Mouse (Mus musculus): ENCODE data around the gene Cdh6.

Gene Cdh6

DNA sequence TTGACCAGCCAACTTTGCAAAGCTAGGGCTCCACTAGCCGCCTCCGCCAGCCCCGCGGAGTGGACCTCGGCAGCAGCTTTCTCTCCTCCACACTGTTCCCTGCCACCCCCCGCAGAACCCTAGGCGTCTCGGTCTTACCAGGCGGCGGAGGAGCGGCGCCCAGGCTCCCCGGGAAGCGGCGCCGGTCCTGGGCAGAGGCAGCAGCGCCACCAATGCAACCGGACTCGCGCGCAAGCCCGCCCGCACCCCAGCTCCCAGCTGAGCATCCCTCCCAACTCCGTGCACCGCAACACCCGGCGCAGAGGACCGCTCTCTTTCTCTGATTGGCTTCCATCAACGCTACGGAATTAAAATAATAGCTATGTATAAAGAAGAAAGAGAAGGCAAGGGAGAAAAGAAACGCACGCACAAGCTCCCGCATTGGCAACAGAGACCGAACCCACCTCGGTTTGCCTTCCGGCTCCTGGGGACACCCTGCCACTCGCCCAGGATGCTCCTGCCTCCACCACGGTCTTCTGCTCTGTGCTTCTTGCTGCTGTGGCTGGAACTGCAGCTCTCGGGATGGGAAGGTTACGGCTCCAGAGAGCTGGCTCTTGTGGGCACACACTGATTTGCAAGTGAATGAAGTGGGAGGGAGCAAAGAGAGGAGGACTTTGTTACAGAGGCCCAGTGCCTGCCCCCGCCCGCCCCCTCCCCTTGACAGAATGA lies at the start of gene Cdh6:
Cdh6 (minus strand) TSS at position 605 of the 708 bp plus-strand sequence.
- peak; percentile 65 for ATAC-seq (ENCODE audit: insufficient number of reproducible peaks, low FRiP score, low TSS enrichment)

DNA sequence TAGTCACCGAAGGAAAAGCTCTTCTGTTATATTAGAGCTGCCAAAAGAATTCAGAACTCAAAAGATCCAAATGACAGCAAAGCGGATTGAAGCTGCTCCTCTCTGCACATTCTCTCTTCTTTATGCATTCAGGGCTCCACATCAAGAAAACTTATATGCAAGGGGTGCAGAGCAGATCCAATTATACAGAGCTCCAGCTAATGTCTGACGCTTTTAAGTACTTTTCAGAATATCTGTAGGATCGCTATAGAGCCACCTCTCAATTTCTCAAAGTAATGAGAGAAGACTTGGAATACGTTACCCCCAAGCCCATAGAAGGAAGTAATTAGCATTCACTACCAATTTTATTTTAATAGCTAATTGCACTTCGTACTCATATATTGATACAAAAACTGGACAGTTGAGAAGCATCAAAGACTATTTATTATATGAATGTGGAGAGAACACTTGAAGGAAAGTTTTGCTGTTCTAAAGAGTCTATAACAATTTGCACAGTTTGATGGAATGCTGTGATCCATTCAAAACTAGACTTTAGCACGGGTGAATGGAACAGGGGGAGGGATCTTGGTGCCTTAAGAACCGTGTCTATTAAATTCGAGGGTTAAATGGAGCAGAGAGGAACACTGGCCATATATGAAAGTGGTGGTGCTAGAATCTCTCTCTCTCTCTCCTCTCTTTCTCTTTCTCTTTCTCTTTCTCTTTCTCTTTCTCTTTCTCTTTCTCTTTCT lies 46.4 kb upstream of the Cdh6 start:
- ATAC-seq (ENCODE audit: insufficient number of reproducible peaks, low FRiP score, low TSS enrichment): no peak

DNA sequence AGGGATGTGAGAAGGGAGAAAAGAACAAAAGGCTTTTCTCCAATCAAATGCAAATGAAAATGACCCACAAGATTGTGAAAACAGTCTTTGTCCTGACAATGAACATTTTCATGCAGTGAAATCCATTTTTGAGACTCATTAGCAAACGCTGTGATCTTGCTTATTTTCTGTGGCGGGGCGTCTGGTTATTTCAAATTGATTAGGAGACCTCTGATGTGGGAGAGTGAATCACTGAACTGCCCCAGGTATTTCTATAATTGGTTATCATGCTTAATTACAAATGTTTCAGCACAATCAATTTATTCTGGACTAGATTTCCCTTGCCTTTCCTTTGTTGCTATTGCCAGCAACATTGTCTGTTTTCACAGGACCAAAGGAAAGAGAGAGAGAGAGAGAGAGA lies 44.3 kb upstream of the Cdh6 start:
- no peak for ATAC-seq (ENCODE audit: insufficient number of reproducible peaks, low FRiP score, low TSS enrichment)

DNA sequence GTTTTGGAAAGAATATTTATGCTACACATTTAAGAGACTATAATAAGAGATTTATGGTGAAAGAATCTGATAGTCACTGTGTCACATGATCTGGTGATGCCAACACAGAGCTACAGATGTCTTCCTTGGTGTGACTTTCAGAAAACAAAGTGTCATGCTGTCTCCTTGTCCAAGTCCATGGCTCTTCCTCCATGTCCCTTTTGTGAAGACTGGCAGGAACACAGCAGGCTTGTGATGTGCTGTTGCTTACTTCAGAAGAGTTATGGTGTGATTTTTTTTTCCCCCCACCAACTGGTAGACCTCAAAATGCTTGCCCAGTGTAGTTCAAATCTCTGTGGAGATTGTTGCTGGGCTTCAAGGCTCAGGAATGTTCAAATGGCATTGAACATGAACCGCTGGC lies 43.7 kb upstream of the Cdh6 start:
- ATAC-seq (ENCODE audit: insufficient number of reproducible peaks, low FRiP score, low TSS enrichment): no peak

DNA sequence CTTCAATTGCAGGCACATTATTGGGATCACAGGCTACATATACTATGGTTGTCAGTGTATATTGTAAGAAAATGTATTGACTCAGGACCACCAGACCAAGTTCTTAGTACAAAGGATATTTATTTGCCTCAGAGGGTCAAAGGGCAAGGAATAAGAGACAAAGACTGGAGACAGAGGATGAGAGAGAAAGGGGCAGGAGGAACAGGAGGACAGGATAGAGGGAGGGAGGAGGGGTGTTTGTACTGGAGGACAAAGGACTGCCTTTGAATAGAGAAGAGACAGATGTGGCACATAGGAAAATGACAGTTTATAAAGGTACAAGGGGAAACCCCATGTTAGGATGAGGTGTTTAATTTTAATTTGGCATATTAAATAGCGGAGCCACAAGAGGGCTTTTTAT lies 39.5 kb upstream of the Cdh6 start:
- no peak for ATAC-seq (ENCODE audit: insufficient number of reproducible peaks, low FRiP score, low TSS enrichment)

DNA sequence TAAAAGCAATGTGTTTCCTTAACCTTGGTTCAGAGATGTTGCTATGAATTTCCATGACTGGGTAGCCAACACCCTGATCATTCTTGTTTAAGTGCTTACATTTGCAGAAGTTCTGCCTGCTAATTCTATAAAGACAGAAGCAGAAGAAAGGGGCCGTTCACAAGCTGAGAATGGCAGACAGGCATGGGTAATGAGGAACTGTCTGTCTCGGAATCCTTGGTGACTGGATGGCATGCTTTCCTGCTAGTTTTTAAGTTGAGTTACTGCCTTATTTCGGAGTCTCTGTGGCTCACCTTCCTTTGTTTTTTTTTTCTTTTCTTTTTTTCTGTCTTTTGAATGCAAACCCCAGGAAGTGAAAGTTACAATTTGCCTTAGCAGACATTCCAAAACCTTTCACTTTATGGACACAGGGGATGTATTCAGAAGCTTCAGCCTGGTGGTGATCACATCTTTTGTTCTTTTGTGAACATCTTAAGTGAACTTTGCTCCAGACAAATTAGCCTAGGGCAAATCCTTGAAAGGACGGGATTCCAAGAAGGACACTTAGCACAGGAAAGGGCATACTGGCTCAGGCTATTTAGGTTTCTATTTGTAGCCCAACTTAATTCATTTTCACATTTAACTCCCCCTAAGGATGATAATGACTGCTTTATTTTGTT lies 38.7 kb upstream of the Cdh6 start:
- no peak for ATAC-seq (ENCODE audit: insufficient number of reproducible peaks, low FRiP score, low TSS enrichment)

DNA sequence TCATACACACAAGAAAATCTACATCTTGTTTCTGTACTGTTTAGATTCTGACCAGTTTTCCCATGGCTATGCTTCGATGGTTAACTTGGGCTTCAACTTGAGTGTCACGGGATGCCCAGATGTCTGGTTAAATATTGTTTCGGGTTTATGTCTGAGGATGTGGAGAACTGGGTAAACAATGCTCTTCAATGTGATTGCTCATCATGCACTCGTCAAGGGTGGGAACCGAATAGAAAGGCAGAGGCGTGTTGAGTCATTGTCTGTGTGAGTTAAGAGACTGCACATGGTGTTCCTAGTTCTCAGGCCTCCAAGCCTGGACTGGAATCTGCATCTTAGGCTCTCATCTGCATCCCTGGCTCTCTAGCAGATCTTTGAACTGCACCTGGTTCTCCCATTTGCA lies 36.7 kb upstream of the Cdh6 start:
- no peak for ATAC-seq (ENCODE audit: insufficient number of reproducible peaks, low FRiP score, low TSS enrichment)

DNA sequence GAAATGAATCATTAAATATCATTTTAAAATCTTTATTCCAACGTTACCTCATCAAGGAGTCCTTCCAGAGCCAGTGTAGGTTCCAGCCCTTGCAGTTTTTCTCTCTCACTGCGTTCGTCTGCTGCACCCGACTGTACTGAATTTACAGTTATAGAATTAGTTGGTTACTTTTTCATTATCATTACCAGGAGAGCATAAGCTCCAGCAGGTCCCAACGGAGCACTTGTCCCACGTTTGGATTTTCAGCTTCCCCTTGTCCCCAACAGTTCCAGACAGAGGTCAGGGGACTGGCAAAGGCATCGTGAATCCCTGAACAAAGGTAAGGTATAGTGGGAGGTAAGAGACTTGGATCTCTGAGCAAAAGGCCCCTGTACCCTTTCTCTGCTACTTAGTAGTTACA lies 35.2 kb upstream of the Cdh6 start:
- ATAC-seq (ENCODE audit: insufficient number of reproducible peaks, low FRiP score, low TSS enrichment): no peak

DNA sequence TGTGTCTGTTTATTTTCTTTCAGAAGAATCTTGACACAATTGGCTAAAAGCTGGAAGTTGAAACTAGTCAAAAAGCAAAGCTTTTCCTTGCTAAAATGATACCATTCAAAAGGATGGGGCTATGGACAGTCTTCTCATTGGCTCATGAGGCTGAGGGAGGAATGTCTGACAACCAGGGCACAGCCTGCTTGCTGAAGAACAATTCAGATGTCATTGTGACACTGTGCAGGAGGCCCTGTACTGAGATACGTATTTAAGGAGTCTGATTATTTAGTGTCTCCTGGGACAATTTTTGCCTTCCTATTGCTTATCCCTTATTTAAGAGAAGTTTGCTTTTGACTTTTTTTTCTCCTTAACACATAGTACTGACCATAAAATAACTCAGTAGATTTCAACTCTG lies 22.8 kb upstream of the Cdh6 start:
- no peak for ATAC-seq (ENCODE audit: insufficient number of reproducible peaks, low FRiP score, low TSS enrichment)

DNA sequence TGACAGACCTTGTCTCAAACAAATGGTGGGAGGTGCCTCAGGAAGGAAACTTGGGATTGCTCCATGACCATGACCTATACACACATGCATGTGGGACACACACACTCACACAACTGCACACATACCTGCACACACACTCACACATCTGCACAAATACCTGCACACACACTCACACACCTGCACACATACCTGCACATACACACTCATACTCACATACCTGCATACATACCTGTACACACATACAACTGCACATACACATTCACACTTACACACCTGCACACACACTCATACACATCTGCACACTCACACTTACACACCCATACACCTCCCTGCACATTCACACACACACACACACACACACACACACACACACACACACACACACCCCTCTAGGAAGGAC lies 20.6 kb upstream of the Cdh6 start:
- ATAC-seq (ENCODE audit: insufficient number of reproducible peaks, low FRiP score, low TSS enrichment): no peak

DNA sequence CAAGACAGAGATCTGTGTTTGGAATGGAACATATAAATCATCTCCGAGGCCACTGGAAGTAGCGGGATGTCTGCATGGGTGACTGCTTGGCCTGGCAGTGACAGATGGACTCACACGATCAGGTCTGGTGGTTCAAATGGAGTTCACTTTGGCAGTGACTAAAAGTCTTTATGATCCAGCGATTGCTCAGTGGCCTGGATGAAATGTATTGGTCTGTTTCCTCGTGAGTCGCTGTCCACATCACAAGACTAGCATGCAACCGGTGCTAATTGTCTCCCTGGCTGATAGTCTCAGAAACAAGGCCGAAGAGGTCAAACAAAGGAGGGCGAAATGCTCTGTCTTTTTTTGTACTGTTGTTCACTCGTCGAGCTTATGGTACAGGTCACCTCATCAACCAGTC lies 19.6 kb upstream of the Cdh6 start:
- ATAC-seq (ENCODE audit: insufficient number of reproducible peaks, low FRiP score, low TSS enrichment): no peak

DNA sequence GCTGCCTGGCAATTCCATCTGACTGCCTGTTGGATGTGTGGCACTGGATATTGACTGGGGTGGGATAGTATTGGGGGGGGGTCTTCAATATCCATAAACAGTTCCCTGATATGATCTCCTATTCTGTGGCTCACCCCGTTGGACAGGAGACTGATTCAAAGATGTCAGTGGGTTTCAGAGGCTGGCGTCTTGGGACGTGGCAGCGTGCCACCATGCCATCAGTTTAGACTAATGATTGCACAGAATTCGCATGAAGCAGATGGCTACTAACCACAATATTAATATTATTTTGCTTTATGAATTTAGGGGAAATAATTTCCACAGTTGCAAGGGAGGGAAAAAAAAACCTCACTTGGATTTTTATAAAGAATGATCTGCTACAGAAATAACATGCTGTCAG lies 10.2 kb upstream of the Cdh6 start:
- ATAC-seq (ENCODE audit: insufficient number of reproducible peaks, low FRiP score, low TSS enrichment): no peak

DNA sequence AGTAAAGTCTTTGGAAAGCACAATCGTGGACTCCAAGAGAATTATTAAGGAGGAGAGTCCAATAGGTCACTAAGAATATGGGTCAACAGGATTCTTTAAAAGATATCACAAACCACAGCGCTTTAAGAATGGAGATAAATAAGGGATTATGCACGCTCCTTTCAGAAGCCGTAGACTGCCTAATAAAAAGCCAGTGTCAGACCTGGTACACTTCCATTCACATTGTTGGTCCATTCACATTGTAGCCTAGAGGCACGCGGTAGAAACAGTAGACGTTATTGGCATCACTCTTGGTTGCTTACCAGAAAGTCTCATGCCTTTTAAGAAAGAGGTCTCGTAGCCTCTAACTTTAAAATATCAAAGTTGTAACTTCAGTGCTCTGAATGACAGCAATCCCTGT lies 8.0 kb upstream of the Cdh6 start:
- ATAC-seq (ENCODE audit: insufficient number of reproducible peaks, low FRiP score, low TSS enrichment): no peak

DNA sequence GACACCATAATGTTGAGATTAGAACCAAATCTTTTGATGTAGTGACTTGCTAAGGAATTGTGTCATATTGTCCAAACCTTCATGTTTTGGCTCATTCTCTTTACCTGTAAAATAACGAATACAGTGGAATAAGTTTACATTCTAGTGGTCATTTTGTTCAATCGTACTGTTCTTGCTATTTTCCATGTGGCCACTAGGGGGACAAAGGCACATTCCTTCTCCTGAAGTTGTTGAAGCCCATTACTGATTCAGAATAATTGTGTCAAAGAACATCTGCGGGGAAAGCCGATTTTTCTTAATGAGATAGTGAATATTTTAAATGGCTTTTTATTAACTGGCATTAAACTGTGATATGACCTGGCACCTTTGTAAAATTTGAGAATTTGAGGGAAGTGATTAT lies 7.5 kb upstream of the Cdh6 start:
- ATAC-seq (ENCODE audit: insufficient number of reproducible peaks, low FRiP score, low TSS enrichment): no peak

DNA sequence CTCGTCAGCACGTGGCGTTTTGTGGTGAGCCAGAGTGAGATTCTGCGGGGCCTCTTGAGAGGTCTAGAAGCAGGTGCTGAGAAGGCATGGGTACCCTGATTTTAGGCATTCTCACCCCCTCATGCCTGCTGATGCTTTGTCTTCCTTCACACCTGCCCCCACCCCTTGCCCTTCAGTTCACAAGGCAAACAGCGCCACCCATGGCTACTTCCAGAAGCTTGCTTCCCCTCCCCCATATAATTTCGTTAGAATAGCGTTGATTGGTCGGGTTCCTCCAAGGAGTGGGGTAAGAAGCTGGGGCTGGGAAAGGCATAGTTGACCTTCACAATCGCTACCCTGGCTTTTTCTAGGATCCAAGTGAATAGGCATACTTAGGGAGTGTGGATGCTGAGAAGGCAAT lies 2.5 kb upstream of the Cdh6 start:
- no peak for ATAC-seq (ENCODE audit: insufficient number of reproducible peaks, low FRiP score, low TSS enrichment)

DNA sequence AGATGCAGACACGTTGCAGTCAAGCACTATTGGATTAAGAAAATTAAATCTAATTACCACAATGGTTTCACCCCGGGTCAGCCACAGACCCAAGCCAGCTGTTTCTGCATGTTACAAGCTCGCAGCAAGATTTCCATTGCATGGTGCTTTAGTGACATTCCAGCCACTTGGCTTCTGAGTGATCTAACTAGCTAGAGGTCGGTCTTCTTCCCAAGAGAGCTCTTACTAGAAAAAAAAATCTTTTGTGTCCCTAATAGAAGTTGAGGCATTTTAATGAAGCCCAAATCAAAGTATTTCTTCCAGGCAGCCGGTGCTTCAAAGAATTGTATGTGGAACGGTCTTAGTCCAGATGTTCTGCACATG lies 1.1 kb upstream of the Cdh6 start:
- ATAC-seq (ENCODE audit: insufficient number of reproducible peaks, low FRiP score, low TSS enrichment): no peak

DNA sequence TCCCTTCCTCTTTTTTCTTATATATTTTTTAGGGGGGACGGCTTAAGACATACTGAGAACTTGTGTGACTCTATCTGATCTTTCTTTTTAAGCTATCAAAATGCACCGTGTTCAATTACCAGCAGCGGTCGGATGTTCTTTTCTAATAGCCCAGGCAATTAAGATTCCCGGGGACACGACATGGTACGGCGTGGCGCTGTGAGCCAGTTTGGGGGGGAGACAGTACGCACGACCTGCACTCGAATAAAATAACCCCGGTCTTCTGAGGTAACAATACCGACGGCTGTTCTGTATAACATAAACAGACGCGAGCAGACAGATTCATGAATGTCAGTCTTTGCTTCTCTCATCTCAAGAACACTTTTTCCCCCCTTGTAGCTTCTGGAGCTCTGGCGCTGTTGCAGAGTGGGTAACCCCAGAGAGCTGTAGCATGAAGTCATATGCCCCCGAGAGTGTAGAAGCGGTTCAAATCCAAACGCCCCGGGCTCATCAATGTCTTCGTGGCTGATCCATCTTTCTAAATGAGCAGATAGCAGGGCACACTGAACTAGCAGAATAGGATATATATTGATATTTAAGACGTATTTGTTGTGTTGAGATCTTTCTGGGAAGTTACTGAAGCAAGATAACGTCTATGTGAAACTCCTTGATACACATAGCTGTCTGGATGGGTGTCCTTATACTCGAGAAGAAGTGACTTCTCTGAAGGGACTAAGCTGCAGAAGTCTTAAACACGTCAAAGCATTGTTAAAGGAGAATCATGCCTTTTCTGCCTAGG lies 554 bp upstream of the Cdh6 start:
- no peak for ATAC-seq (ENCODE audit: insufficient number of reproducible peaks, low FRiP score, low TSS enrichment)

DNA sequence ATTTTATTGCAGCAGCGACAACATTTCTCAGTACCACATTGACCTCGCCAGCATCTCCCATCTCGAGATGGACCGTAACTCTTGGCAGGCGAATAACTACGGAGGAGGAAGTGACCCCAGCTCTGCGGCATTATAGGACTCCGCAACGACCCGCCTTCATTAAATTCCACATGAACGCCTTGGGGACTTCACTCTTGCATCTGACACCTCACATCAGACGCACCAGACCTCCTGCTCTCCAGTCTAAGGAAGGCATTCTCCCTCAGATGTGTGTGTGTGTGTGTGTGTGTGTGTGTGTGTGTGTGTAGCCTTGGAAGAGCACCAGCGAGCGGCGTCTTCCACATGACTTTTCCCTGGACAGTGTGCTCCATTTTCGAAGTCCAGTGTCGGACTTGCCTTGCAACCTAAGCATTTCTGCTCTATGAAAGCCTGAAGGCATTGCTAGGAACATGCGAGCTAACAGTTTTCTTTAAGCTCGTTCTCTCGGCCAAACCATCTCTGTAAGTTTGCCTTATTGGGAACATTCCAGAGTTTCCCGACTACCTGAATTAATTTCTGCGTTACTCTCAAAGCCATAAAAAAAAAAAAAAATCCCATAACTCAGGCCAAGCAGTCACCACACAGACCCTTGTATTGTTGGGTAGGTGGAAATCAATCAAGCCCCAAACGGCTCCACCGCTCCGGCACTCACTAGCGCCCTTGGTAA lies 957 bp downstream of the Cdh6 start:
- ATAC-seq (ENCODE audit: insufficient number of reproducible peaks, low FRiP score, low TSS enrichment): no peak

DNA sequence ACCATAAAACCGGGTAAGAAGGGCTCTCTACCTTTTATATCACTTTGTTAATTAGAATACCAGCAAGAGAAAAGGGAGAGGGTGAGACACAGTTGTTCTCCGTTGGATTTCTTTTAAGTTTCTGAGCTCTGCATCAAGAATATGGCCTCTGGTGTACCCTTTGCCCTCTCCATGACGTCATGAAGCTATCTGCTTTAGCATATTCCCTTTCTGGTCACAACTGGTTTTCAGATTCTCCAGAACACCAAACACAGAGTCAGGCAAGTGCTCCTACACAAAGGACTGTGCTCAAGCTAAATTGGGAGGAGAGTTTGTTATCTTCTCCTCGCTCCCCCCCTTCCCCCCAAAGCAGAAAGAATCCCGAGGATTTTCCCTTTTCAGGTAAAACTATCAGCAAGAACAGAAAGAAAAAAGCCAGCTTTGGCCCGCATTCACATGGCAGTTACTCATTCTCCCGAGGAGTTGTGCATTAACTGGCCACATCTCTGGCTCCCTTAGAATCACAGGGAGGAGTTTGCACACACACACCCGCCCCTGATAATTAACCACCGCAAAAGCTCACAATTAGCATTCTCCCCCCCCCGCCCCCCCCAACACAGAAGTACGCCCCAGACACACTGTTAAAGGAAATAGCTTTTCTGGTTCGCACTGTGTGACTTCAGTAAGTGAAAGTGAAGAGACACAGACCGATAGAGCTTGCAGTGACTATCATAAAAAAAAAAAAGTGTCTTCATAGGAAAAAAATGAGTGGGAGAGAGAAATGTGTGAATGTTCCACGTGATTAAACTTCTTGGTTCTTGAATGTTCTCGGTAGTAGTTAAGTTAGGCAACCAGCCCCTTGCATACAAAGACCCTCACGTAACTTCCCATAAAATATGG lies 1.8 kb downstream of the Cdh6 start:
- no peak for ATAC-seq (ENCODE audit: insufficient number of reproducible peaks, low FRiP score, low TSS enrichment)
